Mouse (Mus musculus) small intestine, adult 2 months (tissue): ENCODE data around the gene Gli2. TPM values are rescaled to one million over a fixed set of nuclear protein-coding genes. Genes with fewer than 3 reads are reported as not detected.

ENCODE experiments used
- H3K27ac ChIP-seq: fragments of 200-500 bp; 2 replicates; pipeline ENCODE4 v1.5.1; 2012; ENCODE audit warnings: low read depth, low read length, control low read depth, inconsistent platforms; ENCODE audit not compliant: insufficient read depth
- H3K27me3 ChIP-seq: fragments of 200-500 bp; 2 replicates; pipeline ENCODE4 v1.6.1; 2012; ENCODE audit warnings: mild to moderate bottlenecking, moderate library complexity, low read length, inconsistent platforms; ENCODE audit not compliant: control insufficient read depth, insufficient read depth
- H3K36me3 ChIP-seq: fragments of 200-500 bp; 2 replicates; pipeline ENCODE4 v1.6.1; 2012; ENCODE audit warnings: mild to moderate bottlenecking, low read length, control low read depth, inconsistent platforms; ENCODE audit not compliant: control insufficient read depth, insufficient read depth
- H3K4me1 ChIP-seq: fragments of 200-500 bp; 2 replicates; pipeline ENCODE4 v1.6.1; 2012; ENCODE audit warnings: low read length, inconsistent platforms, mixed read lengths; ENCODE audit not compliant: control insufficient read depth, insufficient read depth, insufficient read length
- H3K4me3 ChIP-seq: fragments of 200-500 bp; 2 replicates; pipeline ENCODE4 v1.5.1; 2012; ENCODE audit warnings: low read depth, mild to moderate bottlenecking, control low read depth, inconsistent platforms, low read length, moderate library complexity
- CTCF ChIP-seq: fragments of 200-500 bp; IDR thresholded peaks from 2 replicates; pipeline ENCODE4 v1.5.1; 2012; ENCODE audit warnings: low read depth, mild to moderate bottlenecking, control low read depth, inconsistent platforms, low read length, moderate library complexity, mixed read lengths; ENCODE audit not compliant: insufficient replicate concordance, insufficient read length; ENCODE audit errors: extremely low read depth
- POLR2A ChIP-seq: fragments of 200-500 bp; IDR thresholded peaks from 2 replicates; pipeline ENCODE4 v1.6.1; 2012; ENCODE audit warnings: low read depth, mild to moderate bottlenecking, control low read depth, inconsistent platforms, low read length, moderate library complexity
- WGBS: fragments of 180-500 bp; shearing (Covaris S2); methylation state at CpG from one replicate; pipeline ENCODE4 v1.1.7; 2018; 5-methylcytosine and 5-hydroxymethylcytosine counted together
- polyA plus RNA-seq: library from polyadenylated mRNA; depleted of rRNA; stranded (reverse); fragments of >200 nt; gene quantifications from 2 replicates; pipeline ENCODE4 v1.2.3, GENCODE M21; 2012

The Gli2 gene
- polyA plus RNA-seq, 1 experiment, result 4.7 TPM

- H3K27me3 ChIP-seq, result no peaks in the 10 kb centered on the region
- TF ChIP-seq POLR2A, result no peak
- TF ChIP-seq CTCF, result no peak
- no peaks in the 10 kb centered on the region for H3K36me3 ChIP-seq
- no peaks in the 10 kb centered on the region for H3K4me1 ChIP-seq
- WGBS, result 67% methylated on average over 3 of the region's 3 CpGs
- H3K27ac ChIP-seq, result no peak overlapping the region
- H3K4me3 ChIP-seq, result no peak overlapping the region
Measured at GRCm38 (mm10) chr1:118898351-118898750, 155.1 kb downstream of the Gli2 start.

GRCm38 (mm10) chr1:118895026-118895762, 158.2 kb downstream of the Gli2 start:
- Histone ChIP-seq H3K27me3 (no peaks in the 10 kb centered on the region), H3K4me1 (no peaks in the 10 kb centered on the region), H3K36me3 (no peaks in the 10 kb centered on the region), H3K27ac (no peak overlapping the region), H3K4me3 (no peak overlapping the region)
- TF ChIP-seq POLR2A (no peak), CTCF (no peak)
- 75% methylated on average over 9 of the region's 9 CpGs for WGBS

DNA sequence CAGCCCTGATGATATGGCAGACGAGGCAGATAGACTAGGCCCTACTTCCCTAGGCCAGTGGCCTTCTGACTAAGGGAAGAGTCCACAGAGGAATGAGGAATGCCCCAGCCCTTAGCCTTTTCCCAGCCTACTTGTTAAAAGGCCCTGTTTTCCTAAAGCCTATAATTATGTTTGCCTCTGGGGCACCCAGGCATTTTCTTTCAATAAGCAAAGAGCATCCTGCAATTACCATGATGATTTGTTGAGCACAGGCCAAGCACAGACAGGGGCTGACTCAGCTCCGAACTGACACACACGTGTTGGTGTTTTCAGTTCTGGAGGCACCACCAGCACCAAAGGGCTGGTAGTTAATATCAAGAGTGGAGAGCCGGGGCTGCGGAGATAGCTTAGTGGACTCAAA, 162.0 kb downstream of the Gli2 start:
- H3K4me1 ChIP-seq, result no peaks in the 10 kb centered on the region
- TF ChIP-seq POLR2A, result no peak
- no peak for TF ChIP-seq CTCF
- no peaks in the 10 kb centered on the region for H3K36me3 ChIP-seq
- no peak overlapping the region for H3K27ac ChIP-seq
- H3K4me3 ChIP-seq, result no peak overlapping the region
- H3K27me3 ChIP-seq, result no peaks in the 10 kb centered on the region
- 82% methylated on average over 5 of the region's 5 CpGs for WGBS

GRCm38 (mm10) chr1:118890125-118890875, 163.1 kb downstream of the Gli2 start:
- TF ChIP-seq POLR2A, result no peak
- no peak for TF ChIP-seq CTCF
- no peak overlapping the region for H3K27ac ChIP-seq
- H3K4me3 ChIP-seq, result no peak overlapping the region
- no peaks in the 10 kb centered on the region for H3K36me3 ChIP-seq
- H3K4me1 ChIP-seq, result no peaks in the 10 kb centered on the region
- H3K27me3 ChIP-seq, result no peaks in the 10 kb centered on the region
- WGBS, result 69% methylated on average over 14 of the region's 14 CpGs

DNA sequence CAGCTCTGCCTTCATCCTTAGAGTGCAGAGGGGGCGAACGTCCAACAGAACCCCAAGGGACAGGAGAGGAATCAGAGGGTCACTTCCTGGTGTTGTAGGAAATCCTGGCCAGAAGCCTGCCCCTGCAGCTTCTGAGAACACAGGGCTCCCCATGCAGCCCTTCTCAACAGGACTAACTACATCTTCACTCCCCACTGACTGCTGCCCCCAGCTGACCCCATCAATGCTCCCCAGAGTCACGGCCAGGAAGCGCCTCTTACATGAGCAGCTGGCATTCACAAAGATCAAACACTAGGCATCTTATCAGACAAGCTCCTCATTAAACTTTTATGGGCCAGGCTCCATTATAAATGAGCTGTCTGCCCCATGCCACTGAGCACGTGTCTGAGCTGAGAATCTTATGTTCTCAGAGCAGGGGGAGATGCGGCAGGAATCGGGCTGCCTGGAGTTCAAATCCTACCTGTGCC, 172.6 kb downstream of the Gli2 start:
- 25% methylated on average over 7 of the region's 7 CpGs for WGBS
- Histone ChIP-seq H3K36me3 (no peaks in the 10 kb centered on the region), H3K27ac (no peak overlapping the region), H3K4me3 (no peak overlapping the region), H3K27me3 (no peaks in the 10 kb centered on the region), H3K4me1 (peaks cover 12% of the 10 kb centered on the region; the same call in 1 of the 2 replicates)
- no peak for TF ChIP-seq CTCF
- TF ChIP-seq POLR2A, result no peak

GRCm38 (mm10) chr1:118878291-118878690, 175.1 kb downstream of the Gli2 start:
- Histone ChIP-seq H3K36me3 (no peaks in the 10 kb centered on the region), H3K27me3 (no peaks in the 10 kb centered on the region), H3K4me3 (no peak overlapping the region), H3K27ac (no peak overlapping the region), H3K4me1 (peaks cover 12% of the 10 kb centered on the region; the same call in 1 of the 2 replicates)
- 18% methylated on average over 6 of the region's 6 CpGs for WGBS
- no peak for TF ChIP-seq CTCF
- TF ChIP-seq POLR2A, result no peak

- H3K27ac ChIP-seq, result no peak overlapping the region
- peaks cover 12% of the 10 kb centered on the region; the same call in 1 of the 2 replicates for H3K4me1 ChIP-seq
- H3K27me3 ChIP-seq, result no peaks in the 10 kb centered on the region
- 87% methylated on average over 9 of the region's 9 CpGs for WGBS
- no peak for TF ChIP-seq POLR2A
- no peak for TF ChIP-seq CTCF
- no peak overlapping the region for H3K4me3 ChIP-seq
- no peaks in the 10 kb centered on the region for H3K36me3 ChIP-seq
Measured at GRCm38 (mm10) chr1:118875227-118875626, 178.2 kb downstream of the Gli2 start.
